Mouse (Mus musculus) layer of hippocampus, adult 2 months (tissue): ENCODE data around the gene Adam17. TPM values are rescaled to one million over a fixed set of nuclear protein-coding genes. Genes with fewer than 3 reads are reported as not detected.

Experiments used
- DNase-seq, 2 experiments: peaks; one replicate each; pipeline ENCODE4 v3.0.0; 2022; ENCODE audit warnings: low spot score in 2 of 2
- H3K27ac ChIP-seq: fragments of 200-600 bp; 2 replicates; pipeline ENCODE4 v1.8.1; 2022
- H3K4me3 ChIP-seq: fragments of 200-600 bp; 2 replicates; pipeline ENCODE4 v1.8.1; 2022; ENCODE audit warnings: mild to moderate bottlenecking
- CTCF ChIP-seq: fragments of 200-600 bp; conservative IDR thresholded peaks from 2 replicates; pipeline ENCODE4 v1.8.1; 2022; ENCODE audit warnings: antibody characterized with exemption, mild to moderate bottlenecking, moderate library complexity
- total RNA-seq, 2 experiments: library from RNA; stranded (reverse); gene quantifications; 2 replicates each; pipeline ENCODE4 v1.2.3; 2021

Adam17 gene
- total RNA-seq, 2 experiments from 2014 or later: 16.9 to 17.0 TPM

DNA sequence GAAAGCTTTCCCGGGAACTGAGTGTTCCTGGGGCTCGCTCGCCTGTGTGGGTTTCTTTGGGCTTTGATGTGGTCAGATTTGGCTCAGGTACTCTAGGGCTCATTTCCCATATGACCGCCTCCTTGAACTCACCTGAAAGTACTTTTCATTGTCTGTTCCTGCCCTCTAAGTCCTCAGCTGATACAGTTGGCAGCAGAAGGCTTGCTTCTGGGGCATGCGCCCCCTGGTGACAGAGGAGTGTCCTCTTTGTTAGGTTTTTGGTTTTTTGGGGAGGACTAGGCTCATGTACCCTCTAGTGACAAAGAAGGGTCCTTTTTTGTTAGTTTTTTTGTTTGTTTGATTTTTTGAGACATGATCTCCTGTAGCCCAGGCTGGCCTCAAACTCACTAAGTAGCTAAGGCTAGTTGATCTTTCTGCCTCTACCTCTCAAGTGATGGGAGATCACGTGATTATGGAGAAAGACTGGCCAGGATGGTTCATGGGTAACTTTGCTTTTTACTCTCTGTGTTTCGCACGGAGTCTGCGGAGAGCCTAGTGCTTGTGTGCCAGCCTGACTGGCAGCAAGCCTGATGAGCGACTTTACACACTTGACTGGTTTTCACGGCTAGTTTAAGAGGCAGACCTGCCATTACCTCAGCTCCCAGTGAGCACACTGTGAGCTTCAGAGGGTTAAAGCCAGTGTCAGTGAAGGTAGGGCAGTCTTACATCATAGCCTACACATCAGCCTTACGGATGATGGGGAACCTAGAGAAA lies 55.1 kb downstream of the Adam17 start:
- peak; percentile 88 for TF ChIP-seq CTCF
- Histone ChIP-seq H3K27ac (no peak overlapping the region), H3K4me3 (no peak overlapping the region)
- peak; percentile 25 to 59 for DNase-seq

DNA sequence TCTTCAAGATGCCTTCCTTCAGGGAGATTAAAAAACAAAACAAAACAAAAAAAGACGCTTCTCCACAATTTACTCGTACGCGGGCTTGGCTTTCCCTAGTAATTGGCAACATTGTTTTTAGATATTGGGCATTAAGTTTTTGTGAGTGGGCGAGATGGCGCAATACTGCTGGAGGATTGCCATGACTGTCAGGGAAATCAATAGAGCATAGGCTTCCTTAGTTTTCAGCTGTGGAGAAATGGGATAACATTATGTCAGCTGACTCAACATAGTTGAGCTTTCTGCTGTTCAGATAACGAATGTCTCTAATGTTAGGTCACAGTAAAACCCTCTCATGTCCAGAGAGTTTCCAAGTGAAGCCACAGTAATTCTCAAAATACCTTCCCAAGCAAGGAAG lies 56.6 kb downstream of the Adam17 start:
- DNase-seq: peak; percentile 35 to 52
- H3K27ac ChIP-seq: peak overlapping the region; percentile 91

DNA sequence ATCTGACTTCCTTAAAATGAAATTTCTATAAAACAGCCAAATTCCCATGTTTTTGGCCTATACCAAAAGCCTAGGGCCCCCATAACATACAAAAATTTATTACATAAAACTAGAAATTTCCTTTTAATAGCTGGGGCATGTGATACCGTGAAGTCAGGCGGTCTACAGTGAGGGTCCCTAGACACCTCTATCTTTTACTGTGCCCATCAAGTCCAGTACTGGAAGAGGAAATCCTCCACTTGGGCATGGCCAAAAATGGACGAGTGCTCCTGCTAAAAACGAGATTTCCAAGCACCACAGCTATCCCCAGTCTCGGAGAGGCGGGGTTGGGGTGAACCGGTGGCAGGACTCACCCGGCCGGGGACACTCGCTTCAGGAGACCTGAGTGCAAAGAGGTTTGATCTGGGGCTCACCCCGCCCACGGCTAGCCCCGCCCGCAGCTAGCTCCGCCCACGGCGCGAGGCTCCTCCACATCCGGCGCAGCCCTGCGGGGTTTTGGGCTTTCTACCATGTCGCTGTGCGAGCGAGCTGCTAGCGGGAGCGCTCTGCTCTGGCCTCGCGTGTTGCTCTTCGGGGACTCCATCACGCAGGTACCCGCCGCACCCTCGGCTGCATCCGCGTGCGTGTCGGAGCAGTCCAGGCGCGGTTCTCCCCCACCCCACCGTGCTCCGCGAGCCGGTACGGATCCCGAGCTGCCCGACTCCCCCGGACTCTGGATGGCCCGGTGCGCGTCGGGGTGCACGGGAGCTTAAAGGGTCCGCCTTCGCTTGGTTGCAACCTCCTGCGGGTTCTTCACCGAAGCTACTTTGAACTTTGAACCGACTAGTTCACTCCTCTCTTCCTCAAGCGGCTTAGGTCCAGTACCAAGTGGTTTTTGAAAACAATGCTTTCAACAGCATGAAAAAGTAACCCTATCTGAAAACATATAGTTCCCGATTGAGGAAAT lies 57.2 kb downstream of the Adam17 start, which contains the start of gene Iah1:
Gene Iah1, plus strand, starts transcription at position 467 of the 946 bp plus-strand sequence.
- H3K27ac ChIP-seq: peak within 1 kb of the TSS; percentile 91
- TF ChIP-seq CTCF: no peak
- peak within 1 kb of the TSS; percentile 90 for H3K4me3 ChIP-seq
- DNase-seq: peak; percentile 60 to 75

More for the DNA sequence above, 56.6 kb downstream of the Adam17 start:
- H3K4me3 ChIP-seq: peak overlapping the region; percentile 90
- no peak for TF ChIP-seq CTCF

DNA sequence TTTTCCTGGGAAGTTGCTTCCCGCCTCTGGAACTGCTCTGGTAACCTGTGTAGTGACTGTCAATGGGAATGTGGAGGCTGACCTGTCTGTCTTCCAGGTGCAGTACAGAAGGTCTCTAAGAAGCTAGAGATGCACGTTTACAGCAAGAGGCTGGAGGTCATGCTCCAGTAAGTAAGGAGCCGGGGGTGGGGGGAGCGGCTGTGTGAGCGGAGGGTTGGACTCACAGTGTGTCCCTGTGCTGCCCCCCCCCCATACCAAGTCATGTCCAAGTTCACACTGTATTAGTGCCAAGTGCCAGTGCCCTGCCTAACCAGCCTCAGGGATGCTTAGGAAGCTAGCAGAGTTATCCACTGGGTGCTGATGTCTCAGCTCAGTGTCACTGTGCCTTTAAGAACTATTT lies 61.2 kb downstream of the Adam17 start:
- no peak overlapping the region for H3K4me3 ChIP-seq
- no peak overlapping the region for H3K27ac ChIP-seq
- DNase-seq: no peak
- no peak for TF ChIP-seq CTCF

DNA sequence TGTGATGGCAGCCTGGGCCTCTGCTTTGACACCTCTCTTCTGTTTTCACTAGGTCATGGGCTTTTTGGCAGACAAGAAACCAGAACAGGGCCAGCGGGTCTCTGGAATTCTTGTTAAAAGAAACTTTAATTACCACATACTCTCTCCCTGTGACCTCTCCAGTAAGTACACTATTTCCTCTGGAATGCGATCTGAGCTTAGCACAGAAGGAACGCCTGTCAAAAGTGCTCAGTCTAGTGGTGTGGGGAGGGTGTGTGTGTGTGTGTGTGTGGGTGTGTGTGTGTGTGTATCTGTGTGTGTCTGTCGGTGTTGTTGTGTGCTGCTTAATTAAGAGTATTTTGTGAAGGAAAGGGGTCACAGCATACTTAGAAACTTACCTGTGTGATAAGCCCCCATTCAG lies 66.7 kb downstream of the Adam17 start:
- no peak for TF ChIP-seq CTCF
- DNase-seq: no peak
- H3K27ac ChIP-seq: no peak overlapping the region
- no peak overlapping the region for H3K4me3 ChIP-seq

DNA sequence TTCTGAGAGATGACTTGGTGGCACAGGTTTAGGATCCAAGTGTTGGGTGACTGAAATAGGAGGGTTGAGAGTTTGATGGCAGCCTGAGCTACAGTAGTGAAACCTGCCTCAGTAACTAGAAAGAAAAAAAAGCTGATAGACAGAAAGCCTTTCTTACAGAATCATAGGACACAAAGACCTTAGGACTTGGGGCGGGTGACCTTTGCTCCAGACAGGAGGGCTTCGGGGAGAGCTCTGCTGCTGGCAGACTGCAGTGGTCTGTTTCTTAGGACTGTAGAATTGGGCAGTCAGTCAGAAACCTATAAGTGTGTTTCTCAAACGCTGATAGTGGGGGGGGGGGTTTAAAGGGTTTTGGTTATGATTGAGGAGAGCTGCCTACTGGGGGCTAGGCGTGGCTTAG lies 67.7 kb downstream of the Adam17 start:
- H3K4me3 ChIP-seq: no peak overlapping the region
- no peak overlapping the region for H3K27ac ChIP-seq
- no peak for DNase-seq
- TF ChIP-seq CTCF: no peak

DNA sequence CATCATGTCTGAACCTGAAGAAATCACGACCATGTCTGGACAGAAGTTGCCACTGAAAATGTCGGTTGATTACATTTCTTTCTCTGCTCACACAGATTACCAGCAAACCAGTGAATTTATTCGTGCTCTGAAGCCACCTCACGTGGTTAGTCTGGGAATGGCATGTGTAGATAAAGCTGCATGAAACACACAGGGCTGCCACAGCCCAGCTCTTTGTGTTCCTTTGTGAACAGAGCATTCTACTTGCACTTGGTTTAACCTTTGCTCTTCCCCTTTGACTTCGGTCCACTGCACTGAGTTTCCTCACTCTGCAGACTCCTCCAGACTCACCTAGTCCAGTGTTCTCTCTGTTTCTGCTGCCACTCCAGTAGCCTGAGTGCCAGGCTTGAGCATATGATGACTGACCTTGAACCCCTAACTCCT lies 71.1 kb downstream of the Adam17 start:
- no peak for DNase-seq
- no peak for TF ChIP-seq CTCF

DNA sequence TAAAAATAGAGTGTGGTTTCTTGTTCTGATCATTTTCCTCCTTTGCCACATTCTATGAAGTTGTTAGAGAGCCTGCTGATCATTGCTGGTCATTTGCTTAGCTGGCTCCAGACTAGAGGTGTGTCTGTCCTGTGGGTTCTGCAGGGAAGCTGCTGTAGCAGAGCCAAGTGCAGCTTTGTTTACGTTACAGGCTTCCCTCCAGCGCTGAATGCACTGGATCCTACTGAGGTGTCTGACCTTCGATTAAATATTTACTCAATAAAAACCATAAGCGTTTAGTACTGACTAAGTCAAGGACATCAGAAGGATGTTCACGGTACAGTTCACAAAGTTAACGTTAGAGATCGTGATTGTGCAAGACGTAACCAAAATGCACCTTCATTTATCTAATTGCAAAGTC lies 71.5 kb downstream of the Adam17 start:
- no peak for TF ChIP-seq CTCF
- Histone ChIP-seq H3K4me3 (no peak overlapping the region), H3K27ac (no peak overlapping the region)
- DNase-seq: no peak

More for the DNA sequence above, 71.1 kb downstream of the Adam17 start:
- no peak overlapping the region for H3K27ac ChIP-seq
- H3K4me3 ChIP-seq: no peak overlapping the region

DNA sequence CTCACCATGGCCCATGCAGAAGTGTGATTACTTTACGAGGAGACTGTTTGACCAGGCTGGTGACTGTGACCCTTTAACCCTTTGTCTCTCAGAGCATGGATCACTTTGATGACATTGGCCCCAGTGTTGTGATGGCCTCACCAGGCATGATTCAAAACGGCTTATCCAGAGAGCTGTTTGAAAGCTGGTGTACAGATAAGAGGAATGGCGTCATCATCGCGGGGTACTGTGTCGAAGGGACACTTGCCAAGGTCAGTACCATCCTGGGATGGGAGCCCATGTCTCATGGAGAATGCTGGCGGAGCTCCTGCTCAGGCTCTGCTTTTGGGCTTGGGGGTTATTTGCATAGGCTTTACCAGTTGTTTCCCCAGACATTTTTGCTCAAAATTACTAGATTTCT lies 72.1 kb downstream of the Adam17 start:
- Histone ChIP-seq H3K4me3 (no peak overlapping the region), H3K27ac (no peak overlapping the region)
- TF ChIP-seq CTCF: no peak
- no peak for DNase-seq

DNA sequence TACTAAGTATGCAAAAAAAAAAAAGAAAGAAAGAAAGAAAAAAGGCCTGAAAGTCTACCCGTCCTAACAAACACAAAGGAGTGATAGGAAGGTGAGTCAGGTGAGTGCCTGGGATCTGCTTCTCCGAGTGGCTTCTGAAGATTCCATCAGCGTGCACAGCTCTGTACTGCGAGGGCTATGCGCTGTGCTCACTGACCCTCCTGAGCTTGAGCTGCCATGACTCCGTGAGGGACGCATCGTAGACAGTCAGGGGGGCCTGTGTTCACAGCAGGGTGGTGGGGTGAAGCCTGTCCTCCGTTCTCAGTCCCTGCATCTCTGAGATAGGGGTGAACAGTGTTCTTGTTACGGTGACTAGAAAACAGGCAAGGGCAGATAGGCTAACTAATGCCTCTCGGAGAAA lies 74.6 kb downstream of the Adam17 start:
- Histone ChIP-seq H3K4me3 (no peak overlapping the region), H3K27ac (no peak overlapping the region)
- no peak for TF ChIP-seq CTCF
- no peak for DNase-seq

DNA sequence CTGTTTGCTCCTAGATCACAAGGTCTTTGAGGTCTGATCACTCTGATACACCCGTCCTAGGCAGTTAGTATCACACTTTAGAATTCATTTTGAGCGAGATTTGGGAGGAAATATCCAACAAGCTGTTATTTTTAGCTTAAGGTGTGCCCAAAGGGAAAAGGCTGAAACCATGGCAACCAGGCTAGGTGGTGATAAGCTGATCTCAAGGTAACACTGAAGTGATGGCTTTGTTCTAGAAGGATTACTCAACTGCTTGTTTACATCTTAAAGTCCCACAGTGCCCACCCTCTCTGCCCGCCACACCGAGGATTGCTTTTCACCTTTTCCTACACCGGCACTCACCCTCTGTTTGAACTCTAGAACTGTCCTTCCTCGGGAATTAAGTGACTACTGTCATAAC lies 83.8 kb downstream of the Adam17 start:
- TF ChIP-seq CTCF: no peak
- Histone ChIP-seq H3K27ac (no peak overlapping the region), H3K4me3 (no peak overlapping the region)
- DNase-seq: no peak

DNA sequence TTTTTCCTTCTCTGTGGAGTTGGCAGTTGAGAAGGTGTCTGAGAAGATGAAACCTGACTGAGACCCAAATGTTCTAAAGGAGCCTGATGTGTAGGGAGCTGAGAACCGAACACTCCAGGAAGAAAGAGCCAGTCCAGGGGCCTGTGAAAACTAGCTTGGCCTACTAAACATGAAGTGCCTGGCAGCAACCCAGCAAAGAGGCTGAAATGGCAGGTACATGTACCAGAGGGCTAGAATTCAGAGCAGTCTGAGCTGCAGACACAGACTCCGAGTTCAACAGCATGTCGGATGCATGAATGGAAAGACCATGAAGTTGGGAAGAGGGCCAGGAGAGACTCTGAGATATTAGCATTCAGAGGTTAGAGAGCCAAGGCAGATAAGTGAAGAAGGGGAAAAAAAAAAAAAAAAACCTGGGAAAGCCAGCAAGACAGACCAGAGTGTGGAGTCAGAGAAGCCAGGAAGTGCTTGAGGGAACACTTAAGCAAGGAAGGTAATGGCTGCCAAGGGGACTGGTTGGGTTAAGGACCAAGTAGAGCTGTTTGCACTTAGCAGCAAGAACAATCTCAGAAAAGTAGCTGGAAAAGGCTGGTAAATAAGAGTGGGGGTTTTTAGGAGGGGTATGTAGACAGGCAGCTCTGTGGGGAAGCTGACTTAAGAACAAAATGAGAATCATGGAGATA lies 84.6 kb downstream of the Adam17 start:
- no peak for DNase-seq
- H3K4me3 ChIP-seq: no peak overlapping the region
- H3K27ac ChIP-seq: no peak overlapping the region
- TF ChIP-seq CTCF: no peak
